Mouse (Mus musculus) embryonic facial prominence, embryonic 11.5 days (tissue): Measurements from ENCODE around the gene Rnf114. TPM values are rescaled to one million over a fixed set of nuclear protein-coding genes. Genes with fewer than 3 reads are reported as not detected.

Source experiments
- ATAC-seq: fragments of 200-750 bp; cut with Nextera tagmentation; replicated peaks from 2 replicates; pipeline ENCODE4 v1.8.0; 2017; ENCODE audit warnings: low read depth; ENCODE audit not compliant: insufficient number of reproducible peaks, low FRiP score, low TSS enrichment
- DNase-seq: peaks from one replicate; pipeline ENCODE4 v3.0.0-alpha.2; 2015; ENCODE audit warnings: low spot score
- H3K27ac ChIP-seq: fragments of 300-500 bp; sonication (generic); replicated peaks from 2 replicates; pipeline ENCODE4 v1.5.1; 2014; ENCODE audit warnings: mild to moderate bottlenecking, low read depth, low read length, control low read depth
- H3K27me3 ChIP-seq: fragments of 300-500 bp; sonication (generic); 2 replicates; pipeline ENCODE4 v1.6.1; 2014; ENCODE audit warnings: mild to moderate bottlenecking, low read length, moderate library complexity, mixed read lengths; ENCODE audit not compliant: control insufficient read depth, insufficient read depth
- H3K36me3 ChIP-seq: fragments of 300-500 bp; sonication (generic); replicated peaks from 2 replicates; pipeline ENCODE4 v1.6.1; 2014; ENCODE audit warnings: low read depth, mild to moderate bottlenecking, low read length, moderate library complexity, mixed read lengths; ENCODE audit not compliant: control insufficient read depth, insufficient read depth
- H3K4me1 ChIP-seq: fragments of 300-500 bp; sonication (generic); 2 replicates; pipeline ENCODE4 v1.6.1; 2014; ENCODE audit warnings: low read length, mixed read lengths; ENCODE audit not compliant: control insufficient read depth, insufficient read depth
- H3K4me2 ChIP-seq: fragments of 300-500 bp; sonication (generic); 2 replicates; pipeline ENCODE4 v1.6.1; 2014; ENCODE audit warnings: low read depth, mild to moderate bottlenecking, control low read depth, low read length, moderate library complexity
- H3K4me3 ChIP-seq: fragments of 300-500 bp; sonication (generic); 2 replicates; pipeline ENCODE4 v1.5.1; 2014; ENCODE audit warnings: low read depth, low read length, control low read depth
- H3K9ac ChIP-seq: fragments of 300-500 bp; sonication (generic); replicated peaks from 2 replicates; pipeline ENCODE4 v1.6.1; 2014; ENCODE audit warnings: mild to moderate bottlenecking, control low read depth, low read length
- H3K9me3 ChIP-seq: fragments of 300-500 bp; sonication (generic); replicated peaks from 2 replicates; pipeline ENCODE4 v1.6.1; 2016; ENCODE audit warnings: mild to moderate bottlenecking, low read length, inconsistent platforms, mixed read lengths; ENCODE audit not compliant: control insufficient read depth
- WGBS: fragments of 180-500 bp; shearing (Covaris S2); extraction: QIAGEN DNeasy Blood & Tissue Kit; methylation state at CpG from one replicate; pipeline ENCODE4 v1.1.7; 2014; 5-methylcytosine and 5-hydroxymethylcytosine counted together
- polyA plus RNA-seq: library from polyadenylated mRNA; unstranded; fragments of >200 nt; fragmentation: Nextera tagmentation; extraction: Ambion mirVana; gene quantifications from 2 replicates; pipeline ENCODE4 v1.2.1, GENCODE M21; 2014

The Rnf114 gene
- polyA plus RNA-seq, 1 experiment from 2014 or later = 113 TPM

GRCm38 (mm10) chr2:167467214-167467613 is 25.2 kb upstream of the Rnf114 start:
- Histone ChIP-seq H3K4me3 (no peak overlapping the region), H3K9ac (no peak overlapping the region), H3K36me3 (peaks cover 5% of the 10 kb centered on the region; the same call in 1 of the 2 replicates), H3K27ac (no peak overlapping the region), H3K4me1 (no peaks in the 10 kb centered on the region), H3K4me2 (no peak overlapping the region), H3K27me3 (no peaks in the 10 kb centered on the region), H3K9me3 (no peaks in the 10 kb centered on the region)
- DNase-seq (no peak), ATAC-seq (no peak)
- 83% methylated on average over 5 of the region's 5 CpGs for WGBS

- Histone ChIP-seq H3K9me3 (no peaks in the 10 kb centered on the region), H3K27ac (no peak overlapping the region), H3K4me3 (no peak overlapping the region), H3K36me3 (peaks cover 5% of the 10 kb centered on the region), H3K4me2 (no peak overlapping the region), H3K27me3 (no peaks in the 10 kb centered on the region), H3K9ac (no peak overlapping the region), H3K4me1 (no peaks in the 10 kb centered on the region)
- DNase-seq = no peak
- ATAC-seq = no peak
- WGBS = 80% methylated on average over 6 of the region's 6 CpGs
Observed at GRCm38 (mm10) chr2:167468444-167468843, 24.0 kb upstream of the Rnf114 start.

GRCm38 (mm10) chr2:167470611-167471010 is 21.8 kb upstream of the Rnf114 start:
- Histone ChIP-seq H3K9me3 (no peaks in the 10 kb centered on the region), H3K4me2 (no peak overlapping the region), H3K27me3 (no peaks in the 10 kb centered on the region), H3K27ac (no peak overlapping the region), H3K36me3 (peaks cover 5% of the 10 kb centered on the region), H3K4me1 (no peaks in the 10 kb centered on the region), H3K9ac (no peak overlapping the region), H3K4me3 (no peak overlapping the region)
- WGBS = 92% methylated on average over 3 of the region's 3 CpGs
- no peak for ATAC-seq
- DNase-seq = no peak

GRCm38 (mm10) chr2:167471585-167471984 is 20.9 kb upstream of the Rnf114 start:
- Histone ChIP-seq H3K4me1 (no peaks in the 10 kb centered on the region), H3K36me3 (peaks cover 5% of the 10 kb centered on the region), H3K9ac (no peak overlapping the region), H3K9me3 (no peaks in the 10 kb centered on the region), H3K4me3 (no peak overlapping the region), H3K27me3 (no peaks in the 10 kb centered on the region), H3K4me2 (no peak overlapping the region), H3K27ac (no peak overlapping the region)
- ATAC-seq (no peak), DNase-seq (no peak)
- WGBS = 85% methylated on average over 6 of the region's 6 CpGs

GRCm38 (mm10) chr2:167474218-167474617 is 18.2 kb upstream of the Rnf114 start:
- no peak for ATAC-seq
- peaks cover 5% of the 10 kb centered on the region for H3K36me3 ChIP-seq

GRCm38 (mm10) chr2:167475596-167475995 is 16.8 kb upstream of the Rnf114 start:
- Histone ChIP-seq H3K36me3 (peaks cover 5% of the 10 kb centered on the region), H3K27ac (no peak overlapping the region), H3K4me1 (no peaks in the 10 kb centered on the region), H3K27me3 (no peaks in the 10 kb centered on the region), H3K4me3 (no peak overlapping the region), H3K9me3 (no peaks in the 10 kb centered on the region), H3K9ac (no peak overlapping the region), H3K4me2 (no peak overlapping the region)
- 83% methylated on average over 5 of the region's 5 CpGs for WGBS
- DNase-seq (no peak), ATAC-seq (no peak)

More at GRCm38 (mm10) chr2:167474218-167474617, 18.2 kb upstream of the Rnf114 start:
- Histone ChIP-seq H3K9me3 (no peaks in the 10 kb centered on the region), H3K4me2 (no peak overlapping the region), H3K9ac (no peak overlapping the region), H3K27ac (no peak overlapping the region), H3K4me1 (no peaks in the 10 kb centered on the region), H3K4me3 (no peak overlapping the region), H3K27me3 (no peaks in the 10 kb centered on the region)
- WGBS = 89% methylated on average over 6 of the region's 6 CpGs
- no peak for DNase-seq

GRCm38 (mm10) chr2:167476200-167476688 is 16.2 kb upstream of the Rnf114 start:
- Histone ChIP-seq H3K27ac (no peak overlapping the region), H3K9me3 (no peaks in the 10 kb centered on the region), H3K4me1 (no peaks in the 10 kb centered on the region), H3K4me3 (no peak overlapping the region), H3K36me3 (peaks cover 3% of the 10 kb centered on the region), H3K27me3 (no peaks in the 10 kb centered on the region), H3K9ac (no peak overlapping the region), H3K4me2 (no peak overlapping the region)
- 42% methylated on average over 7 of the region's 7 CpGs for WGBS
- ATAC-seq = no peak; the same call in 1 of the 2 replicates
- DNase-seq = peak; percentile 24

GRCm38 (mm10) chr2:167476762-167477161 is 15.7 kb upstream of the Rnf114 start:
- 73% methylated on average over 4 of the region's 4 CpGs for WGBS
- peaks cover 2% of the 10 kb centered on the region for H3K36me3 ChIP-seq
- no peak for ATAC-seq
- no peaks in the 10 kb centered on the region for H3K9me3 ChIP-seq
- DNase-seq = no peak
- no peak overlapping the region for H3K4me3 ChIP-seq
- H3K4me1 ChIP-seq = no peaks in the 10 kb centered on the region
- no peak overlapping the region for H3K27ac ChIP-seq
- no peak overlapping the region for H3K9ac ChIP-seq
- no peaks in the 10 kb centered on the region for H3K27me3 ChIP-seq
- H3K4me2 ChIP-seq = no peak overlapping the region
